Mouse (Mus musculus) forebrain, embryonic 14.5 days (tissue): ENCODE measurements around the gene Il18r1. TPM values are rescaled to one million over a fixed set of nuclear protein-coding genes. Genes with fewer than 3 reads are reported as not detected.

Experiments used
- ATAC-seq: fragments of 200-750 bp; cut with Nextera tagmentation; 2 replicates; pipeline ENCODE4 v1.8.0; 2017; ENCODE audit warnings: mild to moderate bottlenecking, moderate library complexity
- DNase-seq: peaks from one replicate; pipeline ENCODE4 v3.0.0-alpha.2; 2015; ENCODE audit warnings: low spot score
- H3K27ac ChIP-seq: fragments of 300-500 bp; sonication (generic); 2 replicates; pipeline ENCODE4 v1.5.1; 2014; ENCODE audit warnings: low read depth, mild to moderate bottlenecking, control low read depth, low read length, moderate library complexity
- H3K27me3 ChIP-seq: fragments of 300-500 bp; sonication (generic); replicated peaks from 2 replicates; pipeline ENCODE4 v1.6.1; 2014; ENCODE audit warnings: low read length, control low read depth, mixed read lengths; ENCODE audit not compliant: control insufficient read depth, insufficient read depth
- H3K36me3 ChIP-seq: fragments of 300-500 bp; sonication (generic); 2 replicates; pipeline ENCODE4 v1.6.1; 2014; ENCODE audit warnings: low read length, control low read depth; ENCODE audit not compliant: control insufficient read depth, insufficient read depth
- H3K4me1 ChIP-seq: fragments of 300-500 bp; sonication (generic); 2 replicates; pipeline ENCODE4 v1.6.1; 2014; ENCODE audit warnings: antibody characterized with exemption, low read length, control low read depth; ENCODE audit not compliant: control insufficient read depth, insufficient read depth
- H3K4me2 ChIP-seq: fragments of 300-500 bp; sonication (generic); 2 replicates; pipeline ENCODE4 v1.6.1; 2014; ENCODE audit warnings: mild to moderate bottlenecking, control low read depth, low read length
- H3K4me3 ChIP-seq: fragments of 300-500 bp; sonication (generic); 2 replicates; pipeline ENCODE4 v1.5.1; 2014; ENCODE audit warnings: low read depth, low read length, control low read depth
- H3K9ac ChIP-seq: fragments of 300-500 bp; sonication (generic); 2 replicates; pipeline ENCODE4 v1.6.1; 2014; ENCODE audit warnings: mild to moderate bottlenecking, low read length, control low read depth, moderate library complexity
- H3K9me3 ChIP-seq: fragments of 300-500 bp; sonication (generic); replicated peaks from 2 replicates; pipeline ENCODE4 v1.6.1; 2016; ENCODE audit warnings: low read length, control low read depth, mixed read lengths; ENCODE audit not compliant: control insufficient read depth
- WGBS: fragments of 180-500 bp; shearing (Covaris S2); extraction: QIAGEN DNeasy Blood & Tissue Kit; methylation state at CpG from one replicate; pipeline ENCODE4 v1.1.7; 2014; 5-methylcytosine and 5-hydroxymethylcytosine counted together
- polyA plus RNA-seq: library from polyadenylated mRNA; unstranded; fragments of >200 nt; fragmentation: Nextera tagmentation; extraction: Ambion mirVana; gene quantifications from 2 replicates; pipeline ENCODE4 v1.2.1, GENCODE M21; 2014

Il18r1 gene
- polyA plus RNA-seq, 1 experiment from 2014 or later, result not detected

DNA sequence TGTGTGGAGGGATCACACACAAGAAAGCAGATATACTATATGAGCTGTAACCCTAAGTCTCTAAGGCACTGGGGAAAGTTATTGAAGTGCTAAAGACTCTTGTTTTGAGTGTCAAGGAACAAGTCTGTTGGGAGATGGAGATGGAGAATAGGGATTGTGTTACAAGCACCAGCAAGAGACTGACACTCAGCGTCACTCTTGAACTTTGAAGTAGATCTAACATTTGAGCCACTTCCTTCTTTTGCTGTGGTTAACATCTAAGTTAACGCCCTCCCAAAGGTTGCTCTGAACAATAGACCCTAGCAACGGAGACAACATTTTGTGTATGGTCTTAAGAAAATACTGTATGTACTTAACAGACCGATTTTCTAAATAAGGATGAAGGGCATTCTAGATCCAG lies 8.3 kb downstream of the Il18r1 start:
- no peak for ATAC-seq
- 89% methylated on average over 4 of the region's 4 CpGs for WGBS

DNA sequence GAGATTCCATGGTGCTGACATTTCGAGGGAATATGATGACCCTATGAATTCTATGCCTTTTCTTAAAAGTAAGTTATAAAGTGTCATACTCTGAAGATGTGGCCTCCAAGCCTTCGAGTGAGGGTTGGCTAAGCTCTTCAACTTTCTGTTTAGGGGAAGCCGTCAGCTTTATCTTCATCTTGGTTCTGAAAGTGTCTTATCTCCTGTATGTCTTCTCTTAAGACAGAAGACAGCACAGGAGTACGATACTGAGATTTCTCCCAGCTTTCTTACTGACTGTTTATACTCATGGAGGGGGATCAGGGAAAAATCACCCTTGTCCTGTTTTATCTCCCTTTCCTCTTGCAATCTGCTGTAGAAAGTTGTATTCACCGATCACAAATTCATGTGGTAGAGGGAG lies 9.0 kb downstream of the Il18r1 start:
- ATAC-seq (no peak), DNase-seq (no peak)
- no peak overlapping the region for H3K4me2 ChIP-seq
- no peak overlapping the region for H3K27ac ChIP-seq
- no peaks in the 10 kb centered on the region for H3K36me3 ChIP-seq
- H3K4me3 ChIP-seq, result no peak overlapping the region
- 92% methylated on average over 5 of the region's 5 CpGs for WGBS
- H3K27me3 ChIP-seq, result no peaks in the 10 kb centered on the region
- no peaks in the 10 kb centered on the region for H3K9me3 ChIP-seq
- H3K9ac ChIP-seq, result no peak overlapping the region
- no peaks in the 10 kb centered on the region for H3K4me1 ChIP-seq

More for the DNA sequence above, 8.3 kb downstream of the Il18r1 start:
- H3K4me3 ChIP-seq, result no peak overlapping the region
- no peak overlapping the region for H3K9ac ChIP-seq
- no peak overlapping the region for H3K27ac ChIP-seq
- H3K9me3 ChIP-seq, result no peaks in the 10 kb centered on the region
- no peaks in the 10 kb centered on the region for H3K4me1 ChIP-seq
- no peak overlapping the region for H3K4me2 ChIP-seq
- H3K27me3 ChIP-seq, result no peaks in the 10 kb centered on the region
- no peak for DNase-seq
- H3K36me3 ChIP-seq, result no peaks in the 10 kb centered on the region

DNA sequence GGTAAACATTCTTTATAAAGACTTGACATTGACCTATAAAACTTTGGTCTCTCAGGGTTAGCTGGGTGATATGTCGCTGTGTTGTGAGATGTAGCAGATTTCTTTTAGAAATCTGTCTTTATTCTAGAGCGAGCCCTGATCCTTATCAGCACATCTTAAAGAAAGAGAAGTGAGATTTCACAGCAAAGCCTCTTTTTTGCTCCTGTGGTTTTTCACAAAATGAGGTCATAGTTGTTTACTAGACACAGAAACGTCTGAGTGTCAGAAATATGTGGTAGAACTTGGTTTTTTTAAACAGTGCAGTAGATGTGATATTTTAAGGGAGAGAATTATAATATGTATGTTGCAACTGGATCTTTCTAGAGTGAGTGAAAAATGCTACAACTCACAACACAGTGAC lies 10.3 kb downstream of the Il18r1 start:
- no peak overlapping the region for H3K4me3 ChIP-seq
- no peaks in the 10 kb centered on the region for H3K36me3 ChIP-seq
- no peaks in the 10 kb centered on the region for H3K27me3 ChIP-seq
- no peak overlapping the region for H3K9ac ChIP-seq
- H3K4me2 ChIP-seq, result no peak overlapping the region
- ATAC-seq, result no peak
- H3K9me3 ChIP-seq, result no peaks in the 10 kb centered on the region
- no peak overlapping the region for H3K27ac ChIP-seq
- WGBS, result 71% methylated on average over 3 of the region's 3 CpGs
- H3K4me1 ChIP-seq, result no peaks in the 10 kb centered on the region
- no peak for DNase-seq

- DNase-seq, result no peak
- Histone ChIP-seq H3K4me3 (no peak overlapping the region), H3K9me3 (no peaks in the 10 kb centered on the region), H3K36me3 (no peaks in the 10 kb centered on the region), H3K4me2 (no peak overlapping the region), H3K4me1 (no peaks in the 10 kb centered on the region), H3K9ac (no peak overlapping the region), H3K27ac (no peak overlapping the region), H3K27me3 (no peaks in the 10 kb centered on the region)
- WGBS, result 76% methylated on average over 4 of the region's 4 CpGs
- ATAC-seq, result no peak
Observed at GRCm38 (mm10) chr1:40476756-40477155, 11.4 kb downstream of the Il18r1 start.

- Histone ChIP-seq H3K9me3 (no peaks in the 10 kb centered on the region), H3K4me3 (no peak overlapping the region), H3K27ac (no peak overlapping the region), H3K4me2 (no peak overlapping the region), H3K27me3 (no peaks in the 10 kb centered on the region), H3K9ac (no peak overlapping the region), H3K4me1 (no peaks in the 10 kb centered on the region), H3K36me3 (no peaks in the 10 kb centered on the region)
- DNase-seq, result no peak
- ATAC-seq, result no peak
- 91% methylated on average over 6 of the region's 6 CpGs for WGBS
Observed at GRCm38 (mm10) chr1:40479505-40479923, 14.2 kb downstream of the Il18r1 start.

GRCm38 (mm10) chr1:40494594-40494993 lies 29.2 kb downstream of the Il18r1 start:
- ATAC-seq, result no peak
- Histone ChIP-seq H3K4me3 (no peak overlapping the region), H3K9ac (no peak overlapping the region), H3K4me2 (no peak overlapping the region), H3K4me1 (no peaks in the 10 kb centered on the region), H3K27ac (no peak overlapping the region), H3K9me3 (no peaks in the 10 kb centered on the region), H3K36me3 (no peaks in the 10 kb centered on the region), H3K27me3 (no peaks in the 10 kb centered on the region)
- DNase-seq, result no peak
- 88% methylated on average over 4 of the region's 4 CpGs for WGBS

GRCm38 (mm10) chr1:40499708-40500107 lies 34.4 kb downstream of the Il18r1 start:
- H3K4me1 ChIP-seq, result no peaks in the 10 kb centered on the region
- ATAC-seq (no peak), DNase-seq (no peak)
- no peak overlapping the region for H3K4me3 ChIP-seq
- WGBS, result 94% methylated on average over 1 of the region's 1 CpGs
- H3K4me2 ChIP-seq, result no peak overlapping the region
- H3K9me3 ChIP-seq, result no peaks in the 10 kb centered on the region
- no peaks in the 10 kb centered on the region for H3K27me3 ChIP-seq
- no peaks in the 10 kb centered on the region for H3K36me3 ChIP-seq
- no peak overlapping the region for H3K27ac ChIP-seq
- no peak overlapping the region for H3K9ac ChIP-seq

GRCm38 (mm10) chr1:40501126-40501525 lies 35.8 kb downstream of the Il18r1 start:
- Histone ChIP-seq H3K4me1 (no peaks in the 10 kb centered on the region), H3K9me3 (no peaks in the 10 kb centered on the region), H3K27me3 (no peaks in the 10 kb centered on the region), H3K36me3 (no peaks in the 10 kb centered on the region), H3K4me2 (no peak overlapping the region), H3K27ac (no peak overlapping the region), H3K9ac (no peak overlapping the region), H3K4me3 (no peak overlapping the region)
- DNase-seq (no peak), ATAC-seq (no peak)
- WGBS, result 88% methylated on average over 4 of the region's 4 CpGs

GRCm38 (mm10) chr1:40501546-40502398 lies 36.4 kb downstream of the Il18r1 start:
- 93% methylated on average over 11 of the region's 11 CpGs for WGBS
- Histone ChIP-seq H3K4me1 (no peaks in the 10 kb centered on the region), H3K9ac (no peak overlapping the region), H3K4me2 (no peak overlapping the region), H3K27me3 (no peaks in the 10 kb centered on the region), H3K36me3 (no peaks in the 10 kb centered on the region), H3K4me3 (no peak overlapping the region), H3K27ac (no peak overlapping the region), H3K9me3 (no peaks in the 10 kb centered on the region)
- ATAC-seq (no peak), DNase-seq (no peak)
